Comparison of ENCODE assay signal across 10 mouse cellular contexts in genomic region chr19:12722308-12722707, GRCm38 (mm10). TPM values are rescaled to one million over a fixed set of nuclear protein-coding genes. Genes with fewer than 3 reads are reported as not detected.
A peak's percentile ranks its signal among the peaks of the same experiment; 100 is the strongest.
DNase-seq lines count a peak whose midpoint lies in the region; ATAC-seq and TF ChIP-seq lines count a peak whose summit lies in the region.
"Had no signal": no experiment of that assay in that cellular context is flagged by ENCODE, and none has a peak within 500 bp of the region (broad histone marks: within the 10 kb centered on the region; RNA-seq: fewer than 3 reads in every experiment).

No protein-coding gene starts in this region.

- H3K9ac ChIP-seq in kidney, embryonic 15.5 days, result no peak overlapping the region
- H3K9ac ChIP-seq in midbrain, embryonic 15.5 days, result no peak overlapping the region
- H3K9ac ChIP-seq: neural tube, embryonic 12.5 days had no signal

- 75% methylated on average over 3 of the region's 3 CpGs for WGBS in kidney, embryonic 15.5 days
- 80% methylated on average over 2 of the region's 3 CpGs for WGBS in midbrain, embryonic 15.5 days

- ATAC-seq in kidney, embryonic 15.5 days (replicated peaks; ENCODE audit: low FRiP score), result no peak
- peak; percentile 59 for ATAC-seq in granulocyte monocyte progenitor cell, adult 5-6 weeks (replicated peaks; ENCODE audit: poor library complexity, severe bottlenecking)
- ATAC-seq in midbrain, embryonic 15.5 days (replicated peaks), result no peak

- H3K4me2 ChIP-seq in kidney, embryonic 15.5 days, result no peak overlapping the region
- H3K4me2 ChIP-seq in midbrain, embryonic 15.5 days, result no peak overlapping the region
- H3K4me2 ChIP-seq: neural tube, embryonic 12.5 days had no signal

- DNase-seq in kidney, adult 18-20 months, result peak; percentile 47
- DNase-seq in adrenal gland, postnatal 36 days, result peak; percentile 72 to 81
- DNase-seq in lung, postnatal 25 days (ENCODE audit: low spot score), result peak; percentile 41
- no peak for DNase-seq in c-Kit-positive CD71-positive TER-119-positive erythroid progenitor cells, embryonic 14.5 days (ENCODE audit: low spot score)

- H3K4me1 ChIP-seq in kidney, embryonic 15.5 days, result 0 out of 2 replicates have a peak, but pooled peaks cover 7% of the 10 kb centered on the region
- H3K4me1 ChIP-seq in E14TG2a.4 (replicated peaks; ENCODE audit: low read depth, low read length), result 0 out of 2 replicates have a peak, but pooled peaks cover 5% of the 10 kb centered on the region
- no peaks in the 10 kb centered on the region for H3K4me1 ChIP-seq in midbrain, embryonic 15.5 days
- H3K4me1 ChIP-seq: neural tube, embryonic 12.5 days had no signal

- no peaks in the 10 kb centered on the region for H3K9me3 ChIP-seq in kidney, embryonic 15.5 days (replicated peaks)
- H3K9me3 ChIP-seq in E14TG2a.4 (ENCODE audit: low read length), result no peaks in the 10 kb centered on the region
- H3K9me3 ChIP-seq in midbrain, embryonic 15.5 days, result no peaks in the 10 kb centered on the region
- H3K9me3 ChIP-seq: neural tube, embryonic 12.5 days had no signal

- no peaks in the 10 kb centered on the region for H3K36me3 ChIP-seq in kidney, embryonic 15.5 days
- no peaks in the 10 kb centered on the region for H3K36me3 ChIP-seq in E14TG2a.4 (ENCODE audit: insufficient read depth, low read length)
- no peaks in the 10 kb centered on the region for H3K36me3 ChIP-seq in midbrain, embryonic 15.5 days (replicated peaks)
- H3K36me3 ChIP-seq: neural tube, embryonic 12.5 days had no signal

- H3K27me3 ChIP-seq in kidney, embryonic 15.5 days, result no peaks in the 10 kb centered on the region
- H3K27me3 ChIP-seq in E14TG2a.4 (ENCODE audit: insufficient read depth, low read length), result no peaks in the 10 kb centered on the region
- no peaks in the 10 kb centered on the region for H3K27me3 ChIP-seq in midbrain, embryonic 15.5 days (replicated peaks)
- H3K27me3 ChIP-seq: neural tube, embryonic 12.5 days had no signal

- H3K4me3 ChIP-seq in kidney, embryonic 15.5 days (replicated peaks), result no peak overlapping the region
- no peak overlapping the region for H3K4me3 ChIP-seq in E14TG2a.4 (replicated peaks; ENCODE audit: low read length)
- no peak overlapping the region for H3K4me3 ChIP-seq in midbrain, embryonic 15.5 days
- H3K4me3 ChIP-seq: neural tube, embryonic 12.5 days had no signal

- no peak overlapping the region for H3K27ac ChIP-seq in kidney, embryonic 15.5 days
- H3K27ac ChIP-seq in midbrain, embryonic 15.5 days, result no peak overlapping the region
- H3K27ac ChIP-seq: neural tube, embryonic 12.5 days had no signal

- peak; percentile 34 for TF ChIP-seq CTCF in E14TG2a.4 (conservative IDR thresholded peaks at IDR 0.05; ENCODE audit: low read length)

RNA-seq across cellular contexts. Expression of gene Keg1, which starts 26.7 kb away (rescaled TPM):
- polyA plus RNA-seq in kidney, embryonic 15.5 days (2015; fragmentation: Nextera tagmentation; extraction: Ambion mirVana), result 57.5 and 58.1 TPM in 2 replicates
- total RNA-seq in adrenal gland, postnatal 36 days (2021), result not detected
- not detected in 2 replicates for total RNA-seq in granulocyte monocyte progenitor cell, adult 5-6 weeks (2014; fragmentation: Nextera tagmentation)
- not detected in 2 replicates for total RNA-seq in granulocyte monocyte progenitor cell, adult 5-6 weeks (2017)
- polyA plus RNA-seq in midbrain, embryonic 15.5 days (2015; fragmentation: Nextera tagmentation; extraction: Ambion mirVana), result not detected in 2 replicates
- total RNA-seq: layer of hippocampus, postnatal 25 days had no signal
- polyA plus RNA-seq: neural tube, embryonic 12.5 days had no signal

RNA-seq across cellular contexts. Expression of gene Cntf, which starts 43.1 kb away (rescaled TPM):
- 2.4 and 2.5 TPM in 2 replicates for polyA plus RNA-seq in kidney, embryonic 15.5 days (2015; fragmentation: Nextera tagmentation; extraction: Ambion mirVana)
- 1 to 10 TPM; 1.6 to 2.8 TPM for total RNA-seq in adrenal gland, postnatal 36 days (2021)
- 8.0 TPM in 1 of 2 replicates, not detected in the other for total RNA-seq in granulocyte monocyte progenitor cell, adult 5-6 weeks (2014; fragmentation: Nextera tagmentation)
- 1.2 and 1.4 TPM in 2 replicates for total RNA-seq in granulocyte monocyte progenitor cell, adult 5-6 weeks (2017)
- 1.1 and 1.4 TPM in 2 replicates for polyA plus RNA-seq in midbrain, embryonic 15.5 days (2015; fragmentation: Nextera tagmentation; extraction: Ambion mirVana)

RNA-seq across cellular contexts. Expression of gene Olfr1443, which starts 44.4 kb away (rescaled TPM):
- polyA plus RNA-seq in kidney, embryonic 15.5 days (2015; fragmentation: Nextera tagmentation; extraction: Ambion mirVana), result not detected in 2 replicates
- total RNA-seq in adrenal gland, postnatal 36 days (2021), result not detected
- total RNA-seq in granulocyte monocyte progenitor cell, adult 5-6 weeks (2014; fragmentation: Nextera tagmentation), result not detected in 2 replicates
- not detected in 2 replicates for total RNA-seq in granulocyte monocyte progenitor cell, adult 5-6 weeks (2017)
- polyA plus RNA-seq in midbrain, embryonic 15.5 days (2015; fragmentation: Nextera tagmentation; extraction: Ambion mirVana), result not detected in 2 replicates
- total RNA-seq: layer of hippocampus, postnatal 25 days had no signal
- polyA plus RNA-seq: neural tube, embryonic 12.5 days had no signal

RNA-seq across cellular contexts. Expression of gene Olfr1442, which starts 52.1 kb away (rescaled TPM):
- not detected in 2 replicates for polyA plus RNA-seq in kidney, embryonic 15.5 days (2015; fragmentation: Nextera tagmentation; extraction: Ambion mirVana)
- not detected for total RNA-seq in adrenal gland, postnatal 36 days (2021)
- not detected in 2 replicates for total RNA-seq in granulocyte monocyte progenitor cell, adult 5-6 weeks (2014; fragmentation: Nextera tagmentation)
- not detected in 2 replicates for total RNA-seq in granulocyte monocyte progenitor cell, adult 5-6 weeks (2017)
- not detected in 2 replicates for polyA plus RNA-seq in midbrain, embryonic 15.5 days (2015; fragmentation: Nextera tagmentation; extraction: Ambion mirVana)
- total RNA-seq: layer of hippocampus, postnatal 25 days had no signal
- polyA plus RNA-seq: neural tube, embryonic 12.5 days had no signal
